Mouse (Mus musculus) C2C12 (cell line): ENCODE measurements around the gene Rbm28.

Source experiments
- CEBPB ChIP-seq: IDR thresholded peaks from one replicate; pipeline ENCODE4 v1.6.1; 2011; ENCODE audit warnings: low read depth, mild to moderate bottlenecking, control low read depth, moderate library complexity
- CTCF ChIP-seq: IDR thresholded peaks from one replicate; pipeline ENCODE4 v1.5.1; 2011; ENCODE audit not compliant: control insufficient read depth, insufficient read depth, insufficient read length
- FOSL1 ChIP-seq: IDR thresholded peaks from one replicate; pipeline ENCODE4 v1.8.0; 2011; ENCODE audit warnings: mild to moderate bottlenecking, low read length; ENCODE audit not compliant: poor library complexity, insufficient read depth, severe bottlenecking
- MAX ChIP-seq: IDR thresholded peaks from one replicate; pipeline ENCODE4 v1.6.1; 2011; ENCODE audit warnings: mild to moderate bottlenecking, control low read depth
- MYOD1 ChIP-seq: IDR thresholded peaks from one replicate; pipeline ENCODE4 v1.6.1; 2011; ENCODE audit warnings: low read depth; ENCODE audit not compliant: control insufficient read depth, insufficient read length
- MYOG ChIP-seq: IDR thresholded peaks from one replicate; pipeline ENCODE4 v1.6.1; 2011; ENCODE audit not compliant: control insufficient read depth, insufficient read length; ENCODE audit errors: extremely low read depth
- USF1 ChIP-seq: IDR thresholded peaks from one replicate; pipeline ENCODE4 v1.6.1; 2011; ENCODE audit warnings: low read depth, mild to moderate bottlenecking, control low read depth, moderate library complexity

DNA sequence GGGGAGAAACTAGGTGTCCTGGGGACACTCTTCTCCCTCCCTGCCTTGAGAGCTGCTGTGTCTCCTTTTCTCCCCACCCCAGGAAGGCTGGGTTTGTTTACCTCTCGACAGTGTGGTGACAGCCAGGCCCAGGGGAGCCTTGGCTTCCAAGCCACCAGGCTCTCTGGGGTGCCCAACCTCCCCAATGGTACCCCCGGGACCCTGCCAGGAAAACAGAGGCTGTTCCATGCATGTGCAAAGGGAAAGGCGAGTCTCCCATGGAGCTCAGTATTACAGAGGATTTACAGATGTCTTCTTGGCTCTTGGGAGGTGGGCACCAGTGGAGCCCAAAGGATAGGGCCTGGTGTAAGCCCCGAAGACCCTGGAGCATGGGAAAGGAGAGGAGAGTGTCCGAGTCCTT lies 48.6 kb upstream of the Rbm28 start:
- TF ChIP-seq CTCF = no peak
- TF ChIP-seq MAX = no peak
- no peak for TF ChIP-seq USF1
- TF ChIP-seq MYOD1 = no peak
- no peak for TF ChIP-seq CEBPB
- no peak for TF ChIP-seq MYOG
- TF ChIP-seq FOSL1 = no peak
